Mouse (Mus musculus): Measurements from ENCODE around the gene Acp5. TPM values are rescaled to one million over a fixed set of nuclear protein-coding genes. Genes with fewer than 3 reads are reported as not detected.
A peak's percentile ranks its signal among the peaks of the same experiment; 100 is the strongest.

Acp5 gene
- total and polyA plus RNA-seq, 3 experiments, result 15.6 to 17.4 TPM; not detected in 1

DNA sequence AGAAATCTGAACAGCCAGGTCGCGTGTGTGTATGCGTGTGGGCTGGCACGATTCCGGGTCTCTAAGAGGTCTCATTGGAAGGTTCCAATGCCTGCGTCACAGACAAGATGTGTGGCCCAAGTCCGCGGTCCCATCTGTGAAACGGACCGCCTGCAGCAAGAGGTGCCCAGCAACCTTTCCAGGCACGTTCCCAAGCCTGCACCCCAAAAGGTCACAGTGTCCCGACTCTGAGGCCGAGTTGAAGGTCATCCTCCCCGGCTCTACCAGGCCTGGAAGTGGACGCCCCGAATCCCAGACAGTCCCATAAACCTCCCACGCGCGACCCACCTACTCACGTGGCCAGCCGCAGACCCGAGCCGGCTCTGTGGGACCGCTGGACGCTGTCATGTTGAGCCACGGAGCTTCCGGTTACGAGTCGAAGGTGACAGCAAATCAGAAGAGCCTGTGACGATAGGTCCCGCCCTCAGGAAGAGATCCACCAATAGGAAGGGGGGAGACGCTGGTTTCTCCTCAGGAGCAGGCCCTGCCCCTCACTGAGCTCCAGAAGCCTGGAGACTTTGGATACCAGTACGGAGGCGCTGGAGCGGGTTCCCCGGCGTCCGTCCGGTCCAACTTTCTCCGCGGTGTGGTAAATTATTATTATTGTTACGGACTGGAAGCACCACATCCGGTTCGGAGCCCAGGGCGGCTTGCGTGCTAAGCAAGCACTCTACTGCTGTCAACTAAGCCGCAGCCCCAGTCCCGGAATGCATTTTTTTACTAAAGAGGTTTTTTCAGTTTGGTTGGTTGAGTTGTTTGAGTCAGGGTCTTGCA lies 50.3 kb downstream of the Acp5 start, which contains the start of gene Ecsit (continued):
- TF ChIP-seq POLR2A (IDR thresholded peaks at IDR 0.05; ENCODE audit: control insufficient read depth in 1 of 2, insufficient read depth in 1 of 2, low read depth in 1 of 2, low read length in 2 of 2, poor library complexity in 1 of 2) (peak; percentile 98 to 99), SMC3 (IDR thresholded peaks at IDR 0.05; ENCODE audit: low read depth, low read length) (no peak), TCF12 (IDR thresholded peaks at IDR 0.05; ENCODE audit: low read depth, low read length) (peak; percentile 62), UBTF (IDR thresholded peaks at IDR 0.05; ENCODE audit: borderline replicate concordance, insufficient read depth, low read depth, low read length) (0 out of 2 replicates have a peak, but pooled peaks have one; percentile 75)

GRCm38 (mm10) chr9:22084667-22085021 lies 50.9 kb downstream of the Acp5 start:
- H3K4me1 ChIP-seq (ENCODE audit: control insufficient read depth in 1 of 2, insufficient read depth in 2 of 2, low read length in 2 of 2), result peaks cover 6 to 11% of the 10 kb centered on the region in 2 experiments
- DNase-seq (ENCODE audit: low read depth, low spot score), result no peak
- no peaks in the 10 kb centered on the region for H3K27me3 ChIP-seq (ENCODE audit: control insufficient read depth in 1 of 2, insufficient read depth in 2 of 2, low read length in 2 of 2)
- peaks cover 0 to 9% of the 10 kb centered on the region in 2 experiments; a peak in 3 of 4 replicates for H3K36me3 ChIP-seq (ENCODE audit: control insufficient read depth in 1 of 2, insufficient read depth in 2 of 2, low read length in 2 of 2)
- peak overlapping the region; percentile 73 to 79 for H3K4me3 ChIP-seq (ENCODE audit: control insufficient read depth in 1 of 2, insufficient read depth in 1 of 2, low read depth in 2 of 2, low read length in 2 of 2)
- H3K9ac ChIP-seq (ENCODE audit: control insufficient read depth, low read depth, low read length, poor library complexity, severe bottlenecking), result peak overlapping the region; percentile 71
- no peak overlapping the region for H3K27ac ChIP-seq (ENCODE audit: control insufficient read depth, low read depth, low read length)
- TF ChIP-seq TCF12 (IDR thresholded peaks at IDR 0.05; ENCODE audit: low read depth, low read length) (0 out of 2 replicates have a peak, but pooled peaks have one; percentile 6), MYB (IDR thresholded peaks at IDR 0.05; ENCODE audit: low read depth, low read length) (no peak), BHLHE40 (IDR thresholded peaks at IDR 0.05; ENCODE audit: borderline replicate concordance, low read depth, low read length) (peak; percentile 23; the same call in 1 of the 2 replicates), TBP (IDR thresholded peaks at IDR 0.05; ENCODE audit: low read depth, low read length) (no peak), RCOR1 (IDR thresholded peaks at IDR 0.05; ENCODE audit: low read depth, low read length) (peak; percentile 98), MAX (IDR thresholded peaks at IDR 0.05; ENCODE audit: low read length) (no peak), ZNF384 (IDR thresholded peaks at IDR 0.05; ENCODE audit: low read depth, low read length) (0 out of 2 replicates have a peak, but pooled peaks have one; percentile 4), ZMIZ1 (IDR thresholded peaks at IDR 0.05; ENCODE audit: low read depth, low read length) (no peak), USF1 (IDR thresholded peaks at IDR 0.05; ENCODE audit: low read depth, low read length) (no peak), CHD1 (IDR thresholded peaks at IDR 0.05; ENCODE audit: low read depth, low read length) (no peak), TAL1 (IDR thresholded peaks at IDR 0.05; ENCODE audit: low read length) (no peak), EP300 (IDR thresholded peaks at IDR 0.05; ENCODE audit: low read depth in 1 of 2, low read length in 2 of 2) (0 out of 4 replicates have a peak, but pooled peaks of 1 of the 2 experiments have one; percentile 32), UBTF (IDR thresholded peaks at IDR 0.05; ENCODE audit: borderline replicate concordance, insufficient read depth, low read depth, low read length) (no peak), NRF1 (IDR thresholded peaks at IDR 0.05; ENCODE audit: insufficient read depth, low read depth, low read length, poor library complexity, severe bottlenecking) (no peak), USF2 (IDR thresholded peaks at IDR 0.05; ENCODE audit: borderline replicate concordance in 1 of 2, insufficient read depth in 1 of 2, low read depth in 1 of 2, low read length in 2 of 2) (no peak)
- H3K9me3 ChIP-seq (replicated peaks; ENCODE audit: insufficient read depth, low read length), result no peaks in the 10 kb centered on the region
- H3K79me2 ChIP-seq (ENCODE audit: control insufficient read depth, insufficient read depth, low read length, poor library complexity), result peaks cover 10% of the 10 kb centered on the region

Other genes starting within 250 kb of the Acp5 start
- gene Rab3d, start 217.5 kb downstream of the Acp5 start, total RNA-seq (2012; rRNA removed), result 19.0 and 22.9 TPM in 2 replicates
- gene Rab3d, start 217.5 kb downstream of the Acp5 start, polyA plus RNA-seq (2012; ENCODE audit: insufficient read depth in 1 of 2, insufficient read length in 2 of 2, low read depth in 1 of 2, low replicate concordance in 2 of 2, missing spikeins in 1 of 2), result 10 to 100 TPM in 1 of 2 experiments, not detected in 1; 44.2 TPM
- 1.0 and 1.4 TPM in 2 replicates for gene Ccdc159, start 208.2 kb downstream of the Acp5 start, total RNA-seq (2012; rRNA removed)
- 1 to 10 TPM in 1 of 2 experiments, not detected in 1; 6.4 TPM for gene Ccdc159, start 208.2 kb downstream of the Acp5 start, polyA plus RNA-seq (2012; ENCODE audit: insufficient read depth in 1 of 2, insufficient read length in 2 of 2, low read depth in 1 of 2, low replicate concordance in 2 of 2, missing spikeins in 1 of 2)
- 118 and 128 TPM in 2 replicates for gene Tmem205, start 208.2 kb downstream of the Acp5 start, total RNA-seq (2012; rRNA removed)
- 100 to 1,000 TPM in 1 of 2 experiments, not detected in 1; 114 TPM for gene Tmem205, start 208.2 kb downstream of the Acp5 start, polyA plus RNA-seq (2012; ENCODE audit: insufficient read depth in 1 of 2, insufficient read length in 2 of 2, low read depth in 1 of 2, low replicate concordance in 2 of 2, missing spikeins in 1 of 2)
- gene Plppr2, start 198.7 kb downstream of the Acp5 start, total RNA-seq (2012; rRNA removed), result 1.3 and 1.4 TPM in 2 replicates
- 10 to 100 TPM in 1 of 2 experiments, not detected in 1; 13.9 TPM for gene Plppr2, start 198.7 kb downstream of the Acp5 start, polyA plus RNA-seq (2012; ENCODE audit: insufficient read depth in 1 of 2, insufficient read length in 2 of 2, low read depth in 1 of 2, low replicate concordance in 2 of 2, missing spikeins in 1 of 2)
- gene Swsap1, start 180.0 kb downstream of the Acp5 start, total RNA-seq (2012; rRNA removed), result 12.7 and 17.2 TPM in 2 replicates
- 10 to 100 TPM in 1 of 2 experiments, not detected in 1; 19.3 TPM for gene Swsap1, start 180.0 kb downstream of the Acp5 start, polyA plus RNA-seq (2012; ENCODE audit: insufficient read depth in 1 of 2, insufficient read length in 2 of 2, low read depth in 1 of 2, low replicate concordance in 2 of 2, missing spikeins in 1 of 2)
- gene Epor, start 172.2 kb downstream of the Acp5 start, total RNA-seq (2012; rRNA removed), result 139 and 192 TPM in 2 replicates
- gene Epor, start 172.2 kb downstream of the Acp5 start, polyA plus RNA-seq (2012; ENCODE audit: insufficient read depth in 1 of 2, insufficient read length in 2 of 2, low read depth in 1 of 2, low replicate concordance in 2 of 2, missing spikeins in 1 of 2), result 100 to 1,000 TPM in 1 of 2 experiments, not detected in 1; 440 TPM
- not detected in 2 replicates for gene Rgl3, start 146.3 kb downstream of the Acp5 start, total RNA-seq (2012; rRNA removed)
- not detected for gene Rgl3, start 146.3 kb downstream of the Acp5 start, polyA plus RNA-seq (2012; ENCODE audit: insufficient read depth in 1 of 2, insufficient read length in 2 of 2, low read depth in 1 of 2, low replicate concordance in 2 of 2, missing spikeins in 1 of 2)
- 0.19 TPM in 1 of 2 replicates, not detected in the other for gene Ccdc151, start 133.1 kb downstream of the Acp5 start, total RNA-seq (2012; rRNA removed)
- gene Ccdc151, start 133.1 kb downstream of the Acp5 start, polyA plus RNA-seq (2012; ENCODE audit: insufficient read depth in 1 of 2, insufficient read length in 2 of 2, low read depth in 1 of 2, low replicate concordance in 2 of 2, missing spikeins in 1 of 2), result under 1 TPM in 1 of 2 experiments, not detected in 1; 0.99 TPM
- 330 and 356 TPM in 2 replicates for gene Prkcsh, start 132.9 kb downstream of the Acp5 start, total RNA-seq (2012; rRNA removed)
- gene Prkcsh, start 132.9 kb downstream of the Acp5 start, polyA plus RNA-seq (2012; ENCODE audit: insufficient read depth in 1 of 2, insufficient read length in 2 of 2, low read depth in 1 of 2, low replicate concordance in 2 of 2, missing spikeins in 1 of 2), result 100 to 1,000 TPM; 183 to 577 TPM
- gene Elavl3, start 83.7 kb downstream of the Acp5 start, total RNA-seq (2012; rRNA removed), result 0.15 and 0.20 TPM in 2 replicates
- gene Elavl3, start 83.7 kb downstream of the Acp5 start, polyA plus RNA-seq (2012; ENCODE audit: insufficient read depth in 1 of 2, insufficient read length in 2 of 2, low read depth in 1 of 2, low replicate concordance in 2 of 2, missing spikeins in 1 of 2), result 1 to 10 TPM in 1 of 2 experiments, not detected in 1; 1.1 TPM
- not detected in 2 replicates for gene Gm49318, start 64.5 kb downstream of the Acp5 start, total RNA-seq (2012; rRNA removed)
- gene Gm49318, start 64.5 kb downstream of the Acp5 start, polyA plus RNA-seq (2012; ENCODE audit: insufficient read depth in 1 of 2, insufficient read length in 2 of 2, low read depth in 1 of 2, low replicate concordance in 2 of 2, missing spikeins in 1 of 2), result not detected
- gene Zfp653, start 64.3 kb downstream of the Acp5 start, total RNA-seq (2012; rRNA removed), result 16.7 and 19.2 TPM in 2 replicates
- gene Zfp653, start 64.3 kb downstream of the Acp5 start, polyA plus RNA-seq (2012; ENCODE audit: insufficient read depth in 1 of 2, insufficient read length in 2 of 2, low read depth in 1 of 2, low replicate concordance in 2 of 2, missing spikeins in 1 of 2), result 10 to 100 TPM in 1 of 2 experiments, not detected in 1; 40.4 TPM
- 167 and 183 TPM in 2 replicates for gene Ecsit, start 50.3 kb downstream of the Acp5 start, total RNA-seq (2012; rRNA removed)
- gene Ecsit, start 50.3 kb downstream of the Acp5 start, polyA plus RNA-seq (2012; ENCODE audit: insufficient read depth in 1 of 2, insufficient read length in 2 of 2, low read depth in 1 of 2, low replicate concordance in 2 of 2, missing spikeins in 1 of 2), result 100 to 1,000 TPM in 1 of 2 experiments, 10 to 100 TPM in 1; 87.6 to 211 TPM
- gene Cnn1, start 36.5 kb downstream of the Acp5 start, total RNA-seq (2012; rRNA removed), result 0.10 and 0.19 TPM in 2 replicates
- under 1 TPM in 1 of 2 experiments, not detected in 1; 0.06 TPM for gene Cnn1, start 36.5 kb downstream of the Acp5 start, polyA plus RNA-seq (2012; ENCODE audit: insufficient read depth in 1 of 2, insufficient read length in 2 of 2, low read depth in 1 of 2, low replicate concordance in 2 of 2, missing spikeins in 1 of 2)
- 390 and 421 TPM in 2 replicates for gene Elof1, start 18.5 kb downstream of the Acp5 start, total RNA-seq (2012; rRNA removed)
- 100 to 1,000 TPM in 1 of 2 experiments, not detected in 1; 505 TPM for gene Elof1, start 18.5 kb downstream of the Acp5 start, polyA plus RNA-seq (2012; ENCODE audit: insufficient read depth in 1 of 2, insufficient read length in 2 of 2, low read depth in 1 of 2, low replicate concordance in 2 of 2, missing spikeins in 1 of 2)
- gene Pigyl, start 21.1 kb upstream of the Acp5 start, total RNA-seq (2012; rRNA removed), result 80.2 and 103 TPM in 2 replicates
- 100 to 1,000 TPM in 1 of 2 experiments, not detected in 1; 146 TPM for gene Pigyl, start 21.1 kb upstream of the Acp5 start, polyA plus RNA-seq (2012; ENCODE audit: insufficient read depth in 1 of 2, insufficient read length in 2 of 2, low read depth in 1 of 2, low replicate concordance in 2 of 2, missing spikeins in 1 of 2)
- gene Zfp872, start 52.4 kb upstream of the Acp5 start, total RNA-seq (2012; rRNA removed), result not detected in 2 replicates
- not detected for gene Zfp872, start 52.4 kb upstream of the Acp5 start, polyA plus RNA-seq (2012; ENCODE audit: insufficient read depth in 1 of 2, insufficient read length in 2 of 2, low read depth in 1 of 2, low replicate concordance in 2 of 2, missing spikeins in 1 of 2)
- 58.6 and 67.8 TPM in 2 replicates for gene Zfp809, start 90.0 kb upstream of the Acp5 start, total RNA-seq (2012; rRNA removed)
- gene Zfp809, start 90.0 kb upstream of the Acp5 start, polyA plus RNA-seq (2012; ENCODE audit: insufficient read depth in 1 of 2, insufficient read length in 2 of 2, low read depth in 1 of 2, low replicate concordance in 2 of 2, missing spikeins in 1 of 2), result 100 to 1,000 TPM in 1 of 2 experiments, not detected in 1; 101 TPM
- gene Zfp599, start 124.2 kb upstream of the Acp5 start, total RNA-seq (2012; rRNA removed), result 10.5 and 12.1 TPM in 2 replicates
- gene Zfp599, start 124.2 kb upstream of the Acp5 start, polyA plus RNA-seq (2012; ENCODE audit: insufficient read depth in 1 of 2, insufficient read length in 2 of 2, low read depth in 1 of 2, low replicate concordance in 2 of 2, missing spikeins in 1 of 2), result 1 to 10 TPM in 1 of 2 experiments, not detected in 1; 7.6 TPM
- gene Zfp810, start 171.9 kb upstream of the Acp5 start, total RNA-seq (2012; rRNA removed), result not detected in 2 replicates
- under 1 TPM in 1 of 2 experiments, not detected in 1; 0.13 TPM for gene Zfp810, start 171.9 kb upstream of the Acp5 start, polyA plus RNA-seq (2012; ENCODE audit: insufficient read depth in 1 of 2, insufficient read length in 2 of 2, low read depth in 1 of 2, low replicate concordance in 2 of 2, missing spikeins in 1 of 2)

All from MEL (cell line).